Mouse (Mus musculus) testis, adult 2 months (tissue): ENCODE data around the gene Cdc42ep1. TPM values are rescaled to one million over a fixed set of nuclear protein-coding genes. Genes with fewer than 3 reads are reported as not detected.

ENCODE experiments used
- H3K27ac ChIP-seq: fragments of 200-500 bp; 2 replicates; pipeline ENCODE4 v1.5.1; 2012; ENCODE audit warnings: low read depth, low read length; ENCODE audit not compliant: control insufficient read depth, insufficient read depth
- H3K27me3 ChIP-seq: fragments of 200-500 bp; 2 replicates; pipeline ENCODE4 v1.6.1; 2012; ENCODE audit warnings: mild to moderate bottlenecking, low read length, moderate library complexity; ENCODE audit not compliant: control insufficient read depth, insufficient read depth
- H3K36me3 ChIP-seq: fragments of 200-500 bp; 2 replicates; pipeline ENCODE4 v1.6.1; 2012; ENCODE audit warnings: mild to moderate bottlenecking, low read length; ENCODE audit not compliant: control insufficient read depth, insufficient read depth
- H3K4me1 ChIP-seq: fragments of 200-500 bp; 2 replicates; pipeline ENCODE4 v1.6.1; 2012; ENCODE audit warnings: low read length; ENCODE audit not compliant: control insufficient read depth, insufficient read depth
- H3K4me3 ChIP-seq: fragments of 200-500 bp; 2 replicates; pipeline ENCODE4 v1.5.1; 2012; ENCODE audit warnings: low read depth, mild to moderate bottlenecking, low read length, moderate library complexity, mixed read lengths; ENCODE audit not compliant: control insufficient read depth
- CTCF ChIP-seq: fragments of 200-500 bp; IDR thresholded peaks from 2 replicates; pipeline ENCODE4 v1.5.1; 2012; ENCODE audit warnings: low read depth, mild to moderate bottlenecking, inconsistent platforms, low read length, moderate library complexity; ENCODE audit not compliant: control insufficient read depth, insufficient read depth, insufficient replicate concordance
- POLR2A ChIP-seq: fragments of 200-500 bp; IDR thresholded peaks from 2 replicates; pipeline ENCODE4 v1.6.1; 2012; ENCODE audit warnings: low read depth, mild to moderate bottlenecking, inconsistent platforms, low read length, moderate library complexity; ENCODE audit not compliant: control insufficient read depth
- polyA plus RNA-seq: library from polyadenylated mRNA; depleted of rRNA; stranded (reverse); fragments of >200 nt; gene quantifications from 2 replicates; pipeline ENCODE4 v1.2.3, GENCODE M21; 2012

Cdc42ep1 gene
- polyA plus RNA-seq, 1 experiment, result 2.9 TPM

GRCm38 (mm10) chr15:78830742-78831719, 11.4 kb upstream of the Cdc42ep1 start:
- TF ChIP-seq CTCF (no peak), POLR2A (no peak)
- Histone ChIP-seq H3K27ac (no peak overlapping the region), H3K36me3 (no peaks in the 10 kb centered on the region), H3K4me3 (no peak overlapping the region), H3K27me3 (no peaks in the 10 kb centered on the region), H3K4me1 (peaks cover 2% of the 10 kb centered on the region)

GRCm38 (mm10) chr15:78831720-78832657, 10.4 kb upstream of the Cdc42ep1 start:
- H3K4me3 ChIP-seq, result no peak overlapping the region
- peaks cover 2% of the 10 kb centered on the region for H3K4me1 ChIP-seq
- peak overlapping the region; percentile 23; the same call in 1 of the 2 replicates for H3K27ac ChIP-seq
- H3K27me3 ChIP-seq, result no peaks in the 10 kb centered on the region
- TF ChIP-seq POLR2A (0 out of 2 replicates have a peak, but pooled peaks have one; percentile 29), CTCF (no peak)
- no peaks in the 10 kb centered on the region for H3K36me3 ChIP-seq

- H3K4me3 ChIP-seq, result no peak overlapping the region
- no peak for TF ChIP-seq CTCF
- TF ChIP-seq POLR2A, result no peak
- H3K27me3 ChIP-seq, result no peaks in the 10 kb centered on the region
- H3K36me3 ChIP-seq, result no peaks in the 10 kb centered on the region
- peaks cover 2% of the 10 kb centered on the region for H3K4me1 ChIP-seq
- peak overlapping the region; percentile 51 for H3K27ac ChIP-seq
Observed at GRCm38 (mm10) chr15:78832701-78833123, 9.7 kb upstream of the Cdc42ep1 start.

GRCm38 (mm10) chr15:78833582-78833981, 8.8 kb upstream of the Cdc42ep1 start:
- H3K4me1 ChIP-seq, result peaks cover 2% of the 10 kb centered on the region
- H3K36me3 ChIP-seq, result no peaks in the 10 kb centered on the region
- H3K4me3 ChIP-seq, result no peak overlapping the region
- TF ChIP-seq CTCF (no peak), POLR2A (no peak)
- H3K27me3 ChIP-seq, result no peaks in the 10 kb centered on the region
- no peak overlapping the region for H3K27ac ChIP-seq

GRCm38 (mm10) chr15:78834233-78835005, 8.0 kb upstream of the Cdc42ep1 start:
- H3K4me1 ChIP-seq, result peaks cover 2% of the 10 kb centered on the region
- H3K4me3 ChIP-seq, result no peak overlapping the region
- TF ChIP-seq CTCF, result no peak
- no peak for TF ChIP-seq POLR2A
- no peaks in the 10 kb centered on the region for H3K27me3 ChIP-seq
- no peaks in the 10 kb centered on the region for H3K36me3 ChIP-seq
- no peak overlapping the region for H3K27ac ChIP-seq

- H3K27ac ChIP-seq, result peak overlapping the region; percentile 37
Observed at GRCm38 (mm10) chr15:78835200-78836085, 7.0 kb upstream of the Cdc42ep1 start.

More at GRCm38 (mm10) chr15:78835200-78836085, 7.0 kb upstream of the Cdc42ep1 start:
- no peaks in the 10 kb centered on the region for H3K36me3 ChIP-seq
- H3K4me3 ChIP-seq, result no peak overlapping the region
- peaks cover 2% of the 10 kb centered on the region for H3K4me1 ChIP-seq
- TF ChIP-seq CTCF (no peak), POLR2A (no peak)
- no peaks in the 10 kb centered on the region for H3K27me3 ChIP-seq
